Comparison of ENCODE assay signal across 1 mouse cellular context in genomic region chr10:19908076-19908475, GRCm38 (mm10).
TF ChIP-seq lines count a peak whose summit lies in the region.

No protein-coding gene starts in this region.

TF ChIP-seq in CH12.LX, 34 proteins besides CTCF, POLR2A, EP300 and RAD21 (continued from another document):
- no peak for TF ChIP-seq E2F4 (IDR thresholded peaks at IDR 0.05; ENCODE audit: insufficient replicate concordance, low read depth, low read length)
- no peak for TF ChIP-seq POLR2AphosphoS2 (IDR thresholded peaks at IDR 0.05; ENCODE audit: low read depth, low read length)
- no peak for TF ChIP-seq HCFC1 (IDR thresholded peaks at IDR 0.05; ENCODE audit: low read depth, low read length)
- no peak for TF ChIP-seq MEF2A (IDR thresholded peaks at IDR 0.05; ENCODE audit: borderline replicate concordance, low read depth, low read length)
- TF ChIP-seq JUN (IDR thresholded peaks at IDR 0.05; ENCODE audit: insufficient read depth, low read depth, low read length) = no peak
TF ChIP-seq in CH12.LX: peak in this region for 0.
